Mouse (Mus musculus) bone marrow, adult 2 months (tissue): ENCODE results near the gene Grm5.

ENCODE experiments used
- CTCF ChIP-seq: fragments of 200-500 bp; IDR thresholded peaks from 2 replicates; pipeline ENCODE4 v1.5.1; 2011; ENCODE audit warnings: low read length, control low read depth; ENCODE audit not compliant: control insufficient read depth, insufficient read depth
- POLR2A ChIP-seq: fragments of 200-500 bp; IDR thresholded peaks from 2 replicates; pipeline ENCODE4 v1.6.1; 2011; ENCODE audit warnings: low read depth, mild to moderate bottlenecking, control low read depth, low read length, borderline replicate concordance; ENCODE audit not compliant: control insufficient read depth

DNA sequence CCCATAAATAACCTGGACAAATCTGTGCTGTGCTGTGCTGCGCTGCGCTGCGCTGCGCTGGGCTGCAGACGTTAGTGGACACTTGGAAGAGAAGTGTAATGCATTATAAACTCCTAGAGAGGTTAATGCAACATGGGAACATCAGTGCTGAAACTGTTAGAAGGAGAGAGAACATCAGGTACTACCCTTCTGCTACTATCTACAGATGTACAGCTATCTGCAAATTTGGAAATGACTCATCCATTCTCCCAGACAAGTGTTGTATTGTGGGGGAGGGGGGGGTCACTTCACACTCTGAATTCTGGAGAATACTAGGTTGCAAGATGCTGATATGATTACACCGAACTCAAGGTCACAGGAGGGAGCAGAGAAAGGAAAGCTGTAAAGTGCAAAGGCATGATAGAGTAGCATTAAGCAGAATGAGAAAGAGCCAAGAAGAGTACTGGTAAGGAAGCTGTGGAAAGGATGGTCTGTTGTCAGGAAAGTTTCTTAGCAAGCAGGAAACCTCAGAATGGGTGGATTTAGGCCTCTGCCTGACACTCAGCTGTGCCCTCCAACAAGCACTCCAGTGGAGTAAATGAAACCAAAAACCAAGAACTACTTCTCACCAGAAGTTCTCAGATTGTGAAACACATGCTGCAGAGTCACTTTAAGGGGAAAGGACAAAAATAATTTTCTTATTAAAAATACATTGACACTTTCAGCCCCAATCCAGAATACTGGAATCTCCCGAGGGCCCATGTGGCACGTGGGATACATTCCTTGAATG lies 544.3 kb downstream of the Grm5 start:
- TF ChIP-seq CTCF (no peak), POLR2A (no peak)
